Mouse (Mus musculus): ENCODE measurements around the gene Tac1. TPM values are rescaled to one million over a fixed set of nuclear protein-coding genes. Genes with fewer than 3 reads are reported as not detected.

Tac1 gene
- total RNA-seq, 2 experiments from 2014 or later = 19.7 to 60.9 TPM

Other genes with a start within 250 kb of the Tac1 start
- 100 to 1,000 TPM; 100 to 108 TPM for gene Asns, start 138.4 kb downstream of the Tac1 start, total RNA-seq (2021)